Mouse (Mus musculus): ENCODE measurements at regions not wholly inside any gene's neighbourhood (a gene's known extent, or its start where the extent isn't known, plus 50 kb on each side); places are given as distances from the start of the nearest gene placed in this dataset.

- H3K27me3 ChIP-seq (ENCODE audit: insufficient read depth, low read length) = no peaks in the 10 kb centered on the region
- H3K9me3 ChIP-seq (ENCODE audit: low read length) = no peaks in the 10 kb centered on the region
- 70% methylated on average over 3 of the region's 3 CpGs for WGBS (ENCODE audit: insufficient replicate concordance)
- no peak overlapping the region for H3K27ac ChIP-seq (ENCODE audit: low read depth)
- no peak overlapping the region for H3K4me3 ChIP-seq (ENCODE audit: low read depth, low read length)
- H3K36me3 ChIP-seq (replicated peaks; ENCODE audit: insufficient read depth, low read length) = no peaks in the 10 kb centered on the region
- H3K4me2 ChIP-seq (ENCODE audit: low read depth, low read length) = no peak overlapping the region
- TF ChIP-seq CTCF (IDR thresholded peaks at IDR 0.05; ENCODE audit: low read depth) (no peak), EP300 (IDR thresholded peaks at IDR 0.05; ENCODE audit: low read depth) (no peak)
- no peak overlapping the region for H3K9ac ChIP-seq (replicated peaks)
- ATAC-seq (no peak), DNase-seq (no peak)
- H3K4me1 ChIP-seq (ENCODE audit: insufficient read depth) = no peaks in the 10 kb centered on the region
These were observed 406.6 kb downstream of the Nup35 start for GRCm38 (mm10) chr2:81023620-81024019.
